Mouse (Mus musculus) ovary, postnatal 36 days (tissue): Measurements from ENCODE around the gene Fam171a1.

ENCODE experiments used
- DNase-seq: peaks from one replicate; pipeline ENCODE4 v3.0.0; 2022; ENCODE audit warnings: low spot score, mixed read lengths

Gene Fam171a1

GRCm38 (mm10) chr2:3273349-3273748 lies 159.3 kb downstream of the Fam171a1 start:
- no peak for DNase-seq

GRCm38 (mm10) chr2:3276106-3276505 lies 162.1 kb downstream of the Fam171a1 start:
- no peak for DNase-seq
